Comparison of ENCODE assay signal across 8 mouse cellular contexts in genomic region chr19:37208176-37208755, GRCm38 (mm10). TPM values are rescaled to one million over a fixed set of nuclear protein-coding genes. Genes with fewer than 3 reads are reported as not detected.
A peak's percentile ranks its signal among the peaks of the same experiment; 100 is the strongest.
DNase-seq lines count a peak whose midpoint lies in the region; ATAC-seq and TF ChIP-seq lines count a peak whose summit lies in the region.

TSS of gene Cpeb3 (minus strand) at chr19:37208601.

- no peaks in the 10 kb centered on the region for H3K9me3 ChIP-seq in forebrain, embryonic 15.5 days
- no peaks in the 10 kb centered on the region for H3K9me3 ChIP-seq in lung, embryonic 16.5 days (ENCODE audit: control insufficient read depth, low read length)

- ATAC-seq in forebrain, embryonic 15.5 days (replicated peaks) = no peak
- no peak for ATAC-seq in lung, embryonic 16.5 days (ENCODE audit: low read depth)
- ATAC-seq in megakaryocyte-erythroid progenitor cell, adult 5-6 weeks (replicated peaks; ENCODE audit: low FRiP score, low TSS enrichment, poor library complexity, severe bottlenecking) = no peak

- H3K4me1 ChIP-seq in bone marrow macrophage, adult 2 months (ENCODE audit: control insufficient read depth, insufficient read depth, low read length) = peaks cover 9% of the 10 kb centered on the region
- H3K4me1 ChIP-seq in forebrain, embryonic 15.5 days = peaks cover 27% of the 10 kb centered on the region
- H3K4me1 ChIP-seq in lung, embryonic 16.5 days (replicated peaks; ENCODE audit: control insufficient read depth, insufficient read depth, low read length) = peaks cover 13% of the 10 kb centered on the region

- no peaks in the 10 kb centered on the region for H3K27me3 ChIP-seq in forebrain, embryonic 15.5 days
- H3K27me3 ChIP-seq in lung, embryonic 16.5 days (ENCODE audit: control insufficient read depth, insufficient read depth, low read depth, low read length) = no peaks in the 10 kb centered on the region

- TF ChIP-seq POLR2A in bone marrow macrophage, adult 2 months (IDR thresholded peaks at IDR 0.05; ENCODE audit: borderline replicate concordance, low read depth, low read length) = no peak

- peaks cover 27% of the 10 kb centered on the region for H3K36me3 ChIP-seq in forebrain, embryonic 15.5 days
- H3K36me3 ChIP-seq in lung, embryonic 16.5 days (ENCODE audit: control insufficient read depth, insufficient read depth, low read length) = peaks cover 3% of the 10 kb centered on the region

- peak; percentile 60 for DNase-seq in MN1 (ENCODE audit: low spot score)
- DNase-seq in heart, postnatal 4 days = peak; percentile 45
- peak; percentile 7 to 21 for DNase-seq in layer of hippocampus, adult 2 months (ENCODE audit: low spot score in 2 of 2)
- peak; percentile 11 for DNase-seq in right cerebral cortex, adult 18-20 months

- under 1% methylated on average over 15 of the region's 15 CpGs for WGBS in forebrain, embryonic 15.5 days
- under 1% methylated on average over 15 of the region's 15 CpGs for WGBS in lung, embryonic 16.5 days

- peak within 1 kb of the TSS; percentile 92 for H3K4me2 ChIP-seq in forebrain, embryonic 15.5 days (replicated peaks)
- peak within 1 kb of the TSS; percentile 72 for H3K4me2 ChIP-seq in lung, embryonic 16.5 days (ENCODE audit: low read depth, low read length)

- peak within 1 kb of the TSS; percentile 88 for H3K27ac ChIP-seq in bone marrow macrophage, adult 2 months (ENCODE audit: insufficient read depth, low read depth, low read length)
- peak within 1 kb of the TSS; percentile 74 for H3K27ac ChIP-seq in forebrain, embryonic 15.5 days (replicated peaks)
- H3K27ac ChIP-seq in layer of hippocampus, adult 2 months = peak within 1 kb of the TSS; percentile 93
- H3K27ac ChIP-seq in lung, embryonic 16.5 days (ENCODE audit: low read length) = peak within 1 kb of the TSS; percentile 88

- H3K4me3 ChIP-seq in bone marrow macrophage, adult 2 months (ENCODE audit: insufficient read depth, low read length) = peak within 1 kb of the TSS; percentile 99
- peak within 1 kb of the TSS; percentile 52 for H3K4me3 ChIP-seq in forebrain, embryonic 15.5 days
- peak within 1 kb of the TSS; percentile 100 for H3K4me3 ChIP-seq in layer of hippocampus, adult 2 months
- peak within 1 kb of the TSS; percentile 100 for H3K4me3 ChIP-seq in lung, embryonic 16.5 days (ENCODE audit: low read length)

- TF ChIP-seq CTCF in bone marrow macrophage, adult 2 months (IDR thresholded peaks at IDR 0.05; ENCODE audit: low read depth, low read length) = peak; percentile 24; the same call in 1 of the 2 replicates
- peak; percentile 74 for TF ChIP-seq CTCF in layer of hippocampus, adult 2 months (conservative IDR thresholded peaks at IDR 0.05)

- peak within 1 kb of the TSS; percentile 70 for H3K9ac ChIP-seq in forebrain, embryonic 15.5 days (replicated peaks)
- peak within 1 kb of the TSS; percentile 99 for H3K9ac ChIP-seq in lung, embryonic 16.5 days (ENCODE audit: low read length)

RNA-seq across cellular contexts. Expression of gene Cpeb3, which starts in this region (rescaled TPM):
- 7.6 and 8.0 TPM in 2 replicates for polyA plus RNA-seq in bone marrow macrophage, adult 2 months (2012; ENCODE audit: insufficient read depth, insufficient read length, missing spikeins)
- polyA plus RNA-seq in forebrain, embryonic 15.5 days (2015; fragmentation: Nextera tagmentation; extraction: Ambion mirVana) = 7.4 and 10.1 TPM in 2 replicates
- total RNA-seq in heart, postnatal 4 days (2021) = 10 to 100 TPM; 38.5 to 45.0 TPM
- 10 to 100 TPM; 69.7 to 76.8 TPM for total RNA-seq in layer of hippocampus, adult 2 months (2021)
- 0.64 and 0.98 TPM in 2 replicates for polyA plus RNA-seq in lung, embryonic 16.5 days (2015; fragmentation: Nextera tagmentation; extraction: Ambion mirVana)
- total RNA-seq in megakaryocyte-erythroid progenitor cell, adult 5-6 weeks (2014; fragmentation: Nextera tagmentation) = 3.1 and 3.6 TPM in 2 replicates
- total RNA-seq in megakaryocyte-erythroid progenitor cell, adult 5-6 weeks (2017) = 0.80 and 4.1 TPM in 2 replicates

Comparison
In these comparisons a context has a peak if more than half of its experiments do, and no peak if none do; other contexts are left out.
1. RNA of gene Cpeb3 (total RNA-seq): 69.7 to 76.8 TPM in layer of hippocampus, adult 2 months and 38.5 to 45.0 TPM in heart, postnatal 4 days; 0.80 to 4.1 TPM in megakaryocyte-erythroid progenitor cell, adult 5-6 weeks; every median in the first group is over 4 times any median in the second.
2. Peak in every context shown above with its lines, with median percentiles within 50 percentile points of each other: DNase-seq, H3K27ac ChIP-seq and H3K4me3 ChIP-seq.